Mouse (Mus musculus): ENCODE results near the gene Nr1h2. TPM values are rescaled to one million over a fixed set of nuclear protein-coding genes. Genes with fewer than 3 reads are reported as not detected.

Gene Nr1h2
- polyA plus RNA-seq, 1 experiment from 2014 or later: 69.8 TPM

- 93% methylated on average over 20 of the region's 20 CpGs for WGBS
- Histone ChIP-seq H3K4me2 (replicated peaks; ENCODE audit: low read depth, low read length) (no peak overlapping the region), H3K27me3 (ENCODE audit: control insufficient read depth, insufficient read depth, low read length) (peaks cover 35% of the 10 kb centered on the region), H3K4me3 (ENCODE audit: low read length) (no peak overlapping the region), H3K36me3 (ENCODE audit: control insufficient read depth, insufficient read depth, low read length) (no peaks in the 10 kb centered on the region), H3K27ac (ENCODE audit: low read depth, low read length) (no peak overlapping the region), H3K9ac (ENCODE audit: low read depth, low read length) (no peak overlapping the region), H3K9me3 (ENCODE audit: control insufficient read depth, low read length) (no peaks in the 10 kb centered on the region), H3K4me1 (ENCODE audit: control insufficient read depth, insufficient read depth, low read length) (peaks cover 8% of the 10 kb centered on the region; the same call in 1 of the 2 replicates)
- no peak for ATAC-seq (ENCODE audit: low FRiP score, low TSS enrichment)
Observed at GRCm38 (mm10) chr7:44595131-44595561, 41.4 kb upstream of the Nr1h2 start.

GRCm38 (mm10) chr7:44594291-44594690 lies 40.5 kb upstream of the Nr1h2 start:
- Histone ChIP-seq H3K27me3 (ENCODE audit: control insufficient read depth, insufficient read depth, low read length) (peaks cover 43% of the 10 kb centered on the region), H3K36me3 (ENCODE audit: control insufficient read depth, insufficient read depth, low read length) (no peaks in the 10 kb centered on the region), H3K9me3 (ENCODE audit: control insufficient read depth, low read length) (no peaks in the 10 kb centered on the region), H3K4me3 (ENCODE audit: low read length) (no peak overlapping the region), H3K27ac (ENCODE audit: low read depth, low read length) (no peak overlapping the region), H3K4me2 (replicated peaks; ENCODE audit: low read depth, low read length) (no peak overlapping the region), H3K9ac (ENCODE audit: low read depth, low read length) (no peak overlapping the region), H3K4me1 (ENCODE audit: control insufficient read depth, insufficient read depth, low read length) (peaks cover 10% of the 10 kb centered on the region; the same call in 1 of the 2 replicates)
- 68% methylated on average over 6 of the region's 6 CpGs for WGBS
- no peak for ATAC-seq (ENCODE audit: low FRiP score, low TSS enrichment)

GRCm38 (mm10) chr7:44593775-44594174 lies 40.0 kb upstream of the Nr1h2 start:
- H3K27me3 ChIP-seq (ENCODE audit: control insufficient read depth, insufficient read depth, low read length): peaks cover 48% of the 10 kb centered on the region
- H3K27ac ChIP-seq (ENCODE audit: low read depth, low read length): no peak overlapping the region
- H3K4me2 ChIP-seq (replicated peaks; ENCODE audit: low read depth, low read length): peak overlapping the region; percentile 15; the same call in 1 of the 2 replicates
- no peaks in the 10 kb centered on the region for H3K36me3 ChIP-seq (ENCODE audit: control insufficient read depth, insufficient read depth, low read length)
- peaks cover 13% of the 10 kb centered on the region; the same call in 1 of the 2 replicates for H3K4me1 ChIP-seq (ENCODE audit: control insufficient read depth, insufficient read depth, low read length)
- under 1% methylated on average over 22 of the region's 22 CpGs for WGBS
- no peak overlapping the region for H3K4me3 ChIP-seq (ENCODE audit: low read length)
- no peak overlapping the region for H3K9ac ChIP-seq (ENCODE audit: low read depth, low read length)
- H3K9me3 ChIP-seq (ENCODE audit: control insufficient read depth, low read length): no peaks in the 10 kb centered on the region
- peak; percentile 55 for ATAC-seq (ENCODE audit: low FRiP score, low TSS enrichment)

- H3K9ac ChIP-seq (ENCODE audit: low read depth, low read length): no peak overlapping the region
- H3K4me3 ChIP-seq (ENCODE audit: low read length): no peak overlapping the region
- no peak overlapping the region for H3K27ac ChIP-seq (ENCODE audit: low read depth, low read length)
- ATAC-seq (ENCODE audit: low FRiP score, low TSS enrichment): no peak
- no peak overlapping the region for H3K4me2 ChIP-seq (replicated peaks; ENCODE audit: low read depth, low read length)
- H3K9me3 ChIP-seq (ENCODE audit: control insufficient read depth, low read length): no peaks in the 10 kb centered on the region
- H3K27me3 ChIP-seq (ENCODE audit: control insufficient read depth, insufficient read depth, low read length): peaks cover 55% of the 10 kb centered on the region
- no peaks in the 10 kb centered on the region for H3K36me3 ChIP-seq (ENCODE audit: control insufficient read depth, insufficient read depth, low read length)
- 2% methylated on average over 15 of the region's 15 CpGs for WGBS
- H3K4me1 ChIP-seq (ENCODE audit: control insufficient read depth, insufficient read depth, low read length): peaks cover 13% of the 10 kb centered on the region; the same call in 1 of the 2 replicates
Observed at GRCm38 (mm10) chr7:44593051-44593450, 39.3 kb upstream of the Nr1h2 start.

GRCm38 (mm10) chr7:44591348-44592116 lies 37.8 kb upstream of the Nr1h2 start:
- under 1% methylated on average over 48 of the region's 60 CpGs for WGBS
- no peak for ATAC-seq (ENCODE audit: low FRiP score, low TSS enrichment)
- no peaks in the 10 kb centered on the region for H3K9me3 ChIP-seq (ENCODE audit: control insufficient read depth, low read length)
- H3K27me3 ChIP-seq (ENCODE audit: control insufficient read depth, insufficient read depth, low read length): peaks cover 70% of the 10 kb centered on the region
- peak overlapping the region; percentile 99 for H3K4me2 ChIP-seq (replicated peaks; ENCODE audit: low read depth, low read length)
- peak overlapping the region; percentile 57 for H3K4me3 ChIP-seq (ENCODE audit: low read length)
- H3K27ac ChIP-seq (ENCODE audit: low read depth, low read length): no peak overlapping the region
- peaks cover 13% of the 10 kb centered on the region; the same call in 1 of the 2 replicates for H3K4me1 ChIP-seq (ENCODE audit: control insufficient read depth, insufficient read depth, low read length)
- H3K9ac ChIP-seq (ENCODE audit: low read depth, low read length): peak overlapping the region; percentile 45; the same call in 1 of the 2 replicates
- no peaks in the 10 kb centered on the region for H3K36me3 ChIP-seq (ENCODE audit: control insufficient read depth, insufficient read depth, low read length)

- ATAC-seq (ENCODE audit: low FRiP score, low TSS enrichment): peak; percentile 92
- peaks cover 76% of the 10 kb centered on the region for H3K27me3 ChIP-seq (ENCODE audit: control insufficient read depth, insufficient read depth, low read length)
- peak within 1 kb of the TSS; percentile 57 for H3K4me3 ChIP-seq (ENCODE audit: low read length)
- H3K9ac ChIP-seq (ENCODE audit: low read depth, low read length): peak within 1 kb of the TSS; percentile 45; the same call in 1 of the 2 replicates
- H3K36me3 ChIP-seq (ENCODE audit: control insufficient read depth, insufficient read depth, low read length): no peaks in the 10 kb centered on the region
- under 1% methylated on average over 76 of the region's 80 CpGs for WGBS
- H3K4me2 ChIP-seq (replicated peaks; ENCODE audit: low read depth, low read length): peak within 1 kb of the TSS; percentile 99
- no peak within 1 kb of the TSS for H3K27ac ChIP-seq (ENCODE audit: low read depth, low read length)
- peaks cover 13% of the 10 kb centered on the region; the same call in 1 of the 2 replicates for H3K4me1 ChIP-seq (ENCODE audit: control insufficient read depth, insufficient read depth, low read length)
- no peaks in the 10 kb centered on the region for H3K9me3 ChIP-seq (ENCODE audit: control insufficient read depth, low read length)
Observed at GRCm38 (mm10) chr7:44590402-44591347, 36.9 kb upstream of the Nr1h2 start, which contains the start of gene Kcnc3. Gene Kcnc3 (plus strand): TSS chr7:44590664.

GRCm38 (mm10) chr7:44589946-44590345 lies 36.2 kb upstream of the Nr1h2 start:
- peaks cover 83% of the 10 kb centered on the region for H3K27me3 ChIP-seq (ENCODE audit: control insufficient read depth, insufficient read depth, low read length)
- ATAC-seq (ENCODE audit: low FRiP score, low TSS enrichment): no peak
- 4% methylated on average over 13 of the region's 13 CpGs for WGBS
- no peaks in the 10 kb centered on the region for H3K9me3 ChIP-seq (ENCODE audit: control insufficient read depth, low read length)
- no peaks in the 10 kb centered on the region for H3K36me3 ChIP-seq (ENCODE audit: control insufficient read depth, insufficient read depth, low read length)
- H3K4me2 ChIP-seq (replicated peaks; ENCODE audit: low read depth, low read length): peak overlapping the region; percentile 99
- peaks cover 13% of the 10 kb centered on the region; the same call in 1 of the 2 replicates for H3K4me1 ChIP-seq (ENCODE audit: control insufficient read depth, insufficient read depth, low read length)
- no peak overlapping the region for H3K9ac ChIP-seq (ENCODE audit: low read depth, low read length)
- no peak overlapping the region for H3K27ac ChIP-seq (ENCODE audit: low read depth, low read length)
- peak overlapping the region; percentile 57 for H3K4me3 ChIP-seq (ENCODE audit: low read length)

- H3K9ac ChIP-seq (ENCODE audit: low read depth, low read length): no peak overlapping the region
- H3K4me3 ChIP-seq (ENCODE audit: low read length): peak overlapping the region; percentile 34
- H3K4me1 ChIP-seq (ENCODE audit: control insufficient read depth, insufficient read depth, low read length): peaks cover 13% of the 10 kb centered on the region; the same call in 1 of the 2 replicates
- no peaks in the 10 kb centered on the region for H3K36me3 ChIP-seq (ENCODE audit: control insufficient read depth, insufficient read depth, low read length)
- no peak overlapping the region for H3K27ac ChIP-seq (ENCODE audit: low read depth, low read length)
- no peaks in the 10 kb centered on the region for H3K9me3 ChIP-seq (ENCODE audit: control insufficient read depth, low read length)
- peak overlapping the region; percentile 99 for H3K4me2 ChIP-seq (replicated peaks; ENCODE audit: low read depth, low read length)
- H3K27me3 ChIP-seq (ENCODE audit: control insufficient read depth, insufficient read depth, low read length): peaks cover 85% of the 10 kb centered on the region
- ATAC-seq (ENCODE audit: low FRiP score, low TSS enrichment): peak; percentile 53
- 0% methylated on average over 15 of the region's 33 CpGs for whole genome bisulfite sequencing
Observed at GRCm38 (mm10) chr7:44589149-44589548, 35.4 kb upstream of the Nr1h2 start.

Measured in kidney, embryonic 14.5 days (tissue).